Mouse (Mus musculus) olfactory bulb, adult 2 months (tissue): Measurements from ENCODE around the gene Igf1.

ENCODE experiments used
- CTCF ChIP-seq: fragments of 200-500 bp; IDR thresholded peaks from 2 replicates; pipeline ENCODE4 v1.5.1; 2012; ENCODE audit warnings: low read depth, mild to moderate bottlenecking, low read length, moderate library complexity; ENCODE audit not compliant: insufficient read depth
- POLR2A ChIP-seq: fragments of 200-500 bp; IDR thresholded peaks from 2 replicates; pipeline ENCODE4 v1.6.1; 2012; ENCODE audit warnings: mild to moderate bottlenecking, low read depth, low read length, moderate library complexity; ENCODE audit not compliant: insufficient read depth

DNA sequence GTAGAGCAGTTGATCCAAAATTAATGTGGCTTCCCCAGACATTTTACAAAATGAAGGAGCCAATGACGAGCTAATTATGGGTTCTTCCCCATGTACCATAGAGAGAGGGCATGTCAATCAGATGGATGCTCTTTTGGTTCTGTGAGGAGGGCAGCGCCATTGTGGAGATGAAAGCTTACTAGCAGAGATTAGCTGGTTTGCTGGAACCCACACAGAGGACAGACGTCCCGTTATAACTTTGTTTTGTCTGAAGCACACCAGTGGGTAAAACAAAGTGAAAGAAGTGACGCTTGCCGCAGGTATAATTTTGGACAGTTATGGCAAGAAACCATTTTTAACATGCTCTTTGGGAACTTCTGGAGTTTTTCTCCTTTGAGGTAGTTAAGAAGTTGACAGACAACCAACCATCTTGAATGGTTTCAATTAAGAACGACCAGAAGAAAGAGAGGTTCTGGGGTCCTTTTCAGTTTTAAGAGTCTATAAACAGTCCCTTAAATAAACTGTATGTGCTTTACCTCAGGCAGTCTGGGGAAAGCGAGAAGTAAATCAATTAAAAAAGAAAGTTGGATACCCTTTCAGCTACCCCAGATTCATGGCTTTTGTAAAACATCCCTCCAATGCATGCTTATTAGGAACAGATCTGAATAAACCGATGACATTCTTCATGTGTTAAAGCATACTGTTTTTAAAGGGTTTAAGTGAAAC lies 10.4 kb downstream of the Igf1 start:
- TF ChIP-seq CTCF: no peak
- no peak for TF ChIP-seq POLR2A
